Mouse (Mus musculus): ENCODE data around the gene Olfr713. TPM values are rescaled to one million over a fixed set of nuclear protein-coding genes. Genes with fewer than 3 reads are reported as not detected.

The Olfr713 gene
- total RNA-seq (2021): not detected
- long read RNA-seq, experiment 1: 0 reads
- long read RNA-seq, experiment 2: 0 reads

DNA sequence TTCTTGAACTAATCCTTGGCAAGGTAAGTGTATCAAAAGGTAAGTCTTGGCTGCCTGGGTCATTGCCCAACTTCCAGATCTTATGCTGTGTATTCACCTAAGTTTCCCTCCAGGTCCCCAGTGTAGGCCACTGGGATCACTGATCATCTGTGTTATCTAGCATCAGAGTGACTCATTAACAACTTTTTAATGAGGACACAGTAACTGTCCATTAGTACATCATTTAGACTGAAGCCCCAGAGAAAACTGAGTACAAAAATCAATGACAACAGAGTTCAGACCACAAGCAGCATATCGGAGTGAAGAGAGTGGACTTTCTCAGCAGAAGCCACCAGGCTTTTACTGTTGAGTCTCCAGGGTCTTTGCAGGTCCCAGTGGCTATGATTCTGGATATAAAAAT lies at the start of gene Olfr713:
Gene Olfr713 (plus strand): TSS at position 301 of the 400 bp plus-strand sequence.
- intact Hi-C loops (cut with DNase I): no loop called here
- no peak for DNase-seq (ENCODE audit: low spot score in 2 of 2)

- DNase-seq (ENCODE audit: low spot score in 2 of 2): no peak
- intact Hi-C loops (cut with DNase I): no loop called here
Observed at GRCm38 (mm10) chr7:106985236-106985635, 45.7 kb upstream of the Olfr713 start.

DNA sequence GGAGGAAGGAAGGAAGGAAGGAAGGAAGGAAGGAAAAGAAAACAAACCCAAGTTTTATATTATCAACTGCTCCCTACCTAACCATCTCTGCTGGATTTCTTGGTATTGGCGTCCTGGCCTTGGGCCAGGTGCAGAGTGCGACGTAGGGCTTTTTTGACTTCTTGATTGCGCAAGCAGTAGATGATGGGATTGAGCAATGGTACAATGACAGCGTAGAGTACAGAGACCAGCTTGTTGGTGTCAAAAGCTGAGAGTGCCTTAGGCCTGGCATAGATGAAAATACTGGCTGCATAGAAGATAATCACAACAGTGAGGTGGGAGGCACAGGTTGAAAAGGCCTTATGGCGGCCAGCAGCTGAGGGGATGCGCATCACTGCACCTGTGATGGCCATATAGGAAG lies 30.2 kb upstream of the Olfr713 start:
- no peak for DNase-seq (ENCODE audit: low spot score in 2 of 2)

DNA sequence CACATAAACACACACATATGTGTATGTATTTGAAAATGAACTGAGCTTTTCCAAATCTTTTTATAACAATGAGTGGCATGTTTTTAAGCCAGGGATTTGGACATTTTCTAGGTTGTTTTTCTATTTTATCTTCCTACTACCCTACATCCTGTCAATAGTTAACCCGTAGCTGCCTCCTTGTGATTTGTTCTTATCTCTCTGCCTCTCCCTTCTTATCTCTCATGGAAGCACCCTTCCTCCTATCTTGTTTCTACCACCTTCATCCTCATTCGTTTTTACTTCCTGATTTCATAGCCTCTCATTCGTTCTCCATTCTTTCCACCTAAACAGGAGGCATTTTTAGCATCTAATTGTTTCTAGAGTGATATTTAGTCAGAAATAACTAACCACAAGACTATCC lies 26.8 kb upstream of the Olfr713 start:
- DNase-seq (ENCODE audit: low spot score in 2 of 2): no peak
- intact Hi-C loops (cut with DNase I): no loop called here

More for the DNA sequence above, 30.2 kb upstream of the Olfr713 start:
- intact Hi-C loops (cut with DNase I): no loop called here

GRCm38 (mm10) chr7:107005972-107006371 lies 25.0 kb upstream of the Olfr713 start, which contains the start of gene Olfr2:
Gene Olfr2, minus strand, starts transcription at chr7:107006072.
- no peak for DNase-seq (ENCODE audit: low spot score in 2 of 2)
- intact Hi-C loops (cut with DNase I): no loop called here

- DNase-seq (ENCODE audit: low spot score in 2 of 2): no peak
- intact Hi-C loops (cut with DNase I): no loop called here
Observed at GRCm38 (mm10) chr7:107039934-107040563, 9.1 kb downstream of the Olfr713 start.

GRCm38 (mm10) chr7:107043136-107043535 lies 12.2 kb downstream of the Olfr713 start:
- no peak for DNase-seq (ENCODE audit: low spot score in 2 of 2)
- intact Hi-C loops (cut with DNase I): no loop called here

- no peak for DNase-seq (ENCODE audit: low spot score in 2 of 2)
- intact Hi-C loops (cut with DNase I): no loop called here
Observed at GRCm38 (mm10) chr7:107044407-107044806, 13.4 kb downstream of the Olfr713 start.

DNA sequence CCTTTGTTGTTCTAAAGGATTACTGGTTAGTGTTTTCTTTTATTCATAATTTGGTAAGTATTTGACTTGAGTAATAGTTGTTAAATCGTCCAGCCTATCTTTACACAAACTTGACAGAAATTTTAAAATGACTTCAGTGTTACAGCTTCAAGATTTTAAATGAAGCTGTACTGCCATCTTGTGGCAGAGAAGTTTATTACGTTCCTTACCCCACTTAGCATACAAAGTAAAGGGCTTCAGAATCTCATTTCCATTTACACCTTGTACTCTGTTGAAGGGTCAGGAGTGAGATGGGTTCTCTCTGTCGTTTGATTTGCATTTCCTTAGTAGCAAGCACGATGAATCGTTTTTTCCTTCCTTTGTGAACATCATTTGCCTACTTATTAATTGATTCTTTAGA lies 14.9 kb downstream of the Olfr713 start:
- intact Hi-C loops (cut with DNase I): loop anchor here (5.0 kb wide), 1 partner anchor 1229 kb away; no protein-coding TSS in a partner anchor

GRCm38 (mm10) chr7:107047578-107047977 lies 16.6 kb downstream of the Olfr713 start:
- intact Hi-C loops (cut with DNase I): loop anchor here (5.0 kb wide), 1 partner anchor 1230 kb away; no protein-coding TSS in a partner anchor
- DNase-seq (ENCODE audit: low spot score in 2 of 2): no peak

More for the DNA sequence above, 14.9 kb downstream of the Olfr713 start:
- peak; percentile 59 to 76 for DNase-seq (ENCODE audit: low spot score in 2 of 2)

DNA sequence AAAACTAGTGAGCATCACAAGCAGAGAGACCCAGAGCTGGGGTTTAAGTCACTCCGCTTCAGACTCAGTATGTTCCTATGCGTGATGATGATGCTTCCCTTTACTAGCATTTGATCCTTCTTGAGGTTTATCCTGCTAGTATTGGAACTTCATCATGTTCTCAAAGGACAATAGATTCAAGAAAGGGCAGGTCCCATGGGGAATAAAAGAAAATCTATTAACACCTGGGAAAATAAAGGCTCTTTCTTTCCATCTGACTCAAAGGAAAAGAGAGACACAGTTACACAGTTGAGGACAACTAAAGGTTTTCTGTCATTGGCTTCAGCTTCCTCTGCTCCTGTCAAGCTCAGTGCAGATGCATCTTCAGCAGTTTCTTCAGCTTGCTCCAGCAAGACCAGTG lies 39.7 kb downstream of the Olfr713 start, which contains the start of gene Olfr714:
Gene Olfr714 (plus strand): TSS at position 301 of the 400 bp plus-strand sequence.
- intact Hi-C loops (cut with DNase I): no loop called here

More for the DNA sequence above, 39.7 kb downstream of the Olfr713 start, which contains the start of gene Olfr714:
- no peak for DNase-seq (ENCODE audit: low spot score in 2 of 2)

Other genes with a start within 250 kb of the Olfr713 start
- not detected for gene Olfr699, start 238.0 kb upstream of the Olfr713 start, total RNA-seq (2021)
- gene Olfr700, start 222.3 kb upstream of the Olfr713 start, total RNA-seq (2021): not detected
- not detected for gene Olfr701, start 217.0 kb upstream of the Olfr713 start, total RNA-seq (2021)
- gene Olfr702, start 197.3 kb upstream of the Olfr713 start, total RNA-seq (2021): not detected
- not detected for gene Olfr703, start 187.8 kb upstream of the Olfr713 start, total RNA-seq (2021)
- not detected for gene Olfr704, start 168.0 kb upstream of the Olfr713 start, total RNA-seq (2021)
- gene Olfr705, start 154.3 kb upstream of the Olfr713 start, total RNA-seq (2021): not detected
- not detected for gene Olfr706, start 143.0 kb upstream of the Olfr713 start, total RNA-seq (2021)
- gene Olfr707, start 129.9 kb upstream of the Olfr713 start, total RNA-seq (2021): not detected
- not detected for gene Olfr1532-ps1, start 123.2 kb upstream of the Olfr713 start, total RNA-seq (2021)
- not detected for gene Olfr709-ps1, start 99.0 kb upstream of the Olfr713 start, total RNA-seq (2021)
- not detected for gene Olfr710, start 82.9 kb upstream of the Olfr713 start, total RNA-seq (2021)
- not detected for gene Olfr6, start 67.2 kb upstream of the Olfr713 start, total RNA-seq (2021)
- gene Olfr711, start 55.7 kb upstream of the Olfr713 start, total RNA-seq (2021): not detected
- not detected for gene Olfr2, start 25.1 kb upstream of the Olfr713 start, total RNA-seq (2021)
- gene Olfr714, start 39.8 kb downstream of the Olfr713 start, total RNA-seq (2021): not detected
- gene Olfr17, start 62.0 kb downstream of the Olfr713 start, total RNA-seq (2021): not detected
- not detected for gene Olfr715b, start 79.2 kb downstream of the Olfr713 start, total RNA-seq (2021)
- gene Olfr715, start 99.9 kb downstream of the Olfr713 start, total RNA-seq (2021): not detected
- not detected for gene Olfr716, start 107.2 kb downstream of the Olfr713 start, total RNA-seq (2021)
- not detected for gene Nlrp14, start 135.8 kb downstream of the Olfr713 start, total RNA-seq (2021)
- not detected for gene Rbmxl2, start 178.3 kb downstream of the Olfr713 start, total RNA-seq (2021)